Mouse (Mus musculus): ENCODE measurements around the gene Map3k19. TPM values are rescaled to one million over a fixed set of nuclear protein-coding genes. Genes with fewer than 3 reads are reported as not detected.

Map3k19 gene
- polyA plus RNA-seq, 1 experiment from 2014 or later = 0.68 TPM

GRCm38 (mm10) chr1:127773198-127773802, 81.5 kb downstream of the Map3k19 start:
- 1% methylated on average over 14 of the region's 14 CpGs for WGBS
- peak overlapping the region; percentile 66 for H3K4me3 ChIP-seq (replicated peaks)
- ATAC-seq (ENCODE audit: low FRiP score) = peak; percentile 49
- H3K27ac ChIP-seq (replicated peaks) = peak overlapping the region; percentile 88
- no peaks in the 10 kb centered on the region for H3K27me3 ChIP-seq (replicated peaks)
- H3K9me3 ChIP-seq (replicated peaks) = no peaks in the 10 kb centered on the region
- peak overlapping the region; percentile 72 for H3K4me2 ChIP-seq
- no peaks in the 10 kb centered on the region for H3K36me3 ChIP-seq
- peaks cover 31% of the 10 kb centered on the region for H3K4me1 ChIP-seq
- H3K9ac ChIP-seq (replicated peaks) = peak overlapping the region; percentile 65

- 90% methylated on average over 2 of the region's 2 CpGs for whole genome bisulfite sequencing
- Histone ChIP-seq H3K4me3 (replicated peaks) (no peak overlapping the region), H3K4me1 (no peaks in the 10 kb centered on the region), H3K36me3 (no peaks in the 10 kb centered on the region), H3K9me3 (replicated peaks) (no peaks in the 10 kb centered on the region), H3K4me2 (no peak overlapping the region), H3K9ac (replicated peaks) (no peak overlapping the region), H3K27ac (replicated peaks) (no peak overlapping the region), H3K27me3 (replicated peaks) (no peaks in the 10 kb centered on the region)
- ATAC-seq (ENCODE audit: low FRiP score) = no peak
Measured at GRCm38 (mm10) chr1:127766741-127767140, 88.1 kb downstream of the Map3k19 start.

GRCm38 (mm10) chr1:127765468-127765867, 89.4 kb downstream of the Map3k19 start:
- 58% methylated on average over 2 of the region's 2 CpGs for WGBS
- H3K9me3 ChIP-seq (replicated peaks) = no peaks in the 10 kb centered on the region
- no peak for ATAC-seq (ENCODE audit: low FRiP score)

More at GRCm38 (mm10) chr1:127765468-127765867, 89.4 kb downstream of the Map3k19 start:
- Histone ChIP-seq H3K4me1 (no peaks in the 10 kb centered on the region), H3K4me3 (replicated peaks) (no peak overlapping the region), H3K27ac (replicated peaks) (no peak overlapping the region), H3K27me3 (replicated peaks) (no peaks in the 10 kb centered on the region), H3K9ac (replicated peaks) (no peak overlapping the region), H3K36me3 (no peaks in the 10 kb centered on the region), H3K4me2 (no peak overlapping the region)

Other genes starting within 250 kb of the Map3k19 start
- 47.1 and 54.1 TPM in 2 replicates for gene Tmem163, start 175.5 kb downstream of the Map3k19 start, polyA plus RNA-seq (2015; fragmentation: Nextera tagmentation; extraction: Ambion mirVana)
- gene Acmsd, start 125.6 kb downstream of the Map3k19 start, polyA plus RNA-seq (2015; fragmentation: Nextera tagmentation; extraction: Ambion mirVana) = not detected in 2 replicates
- 91.1 and 99.3 TPM in 2 replicates for gene Ccnt2, start 80.9 kb downstream of the Map3k19 start, polyA plus RNA-seq (2015; fragmentation: Nextera tagmentation; extraction: Ambion mirVana)
- gene Rab3gap1, start 13.7 kb upstream of the Map3k19 start, polyA plus RNA-seq (2015; fragmentation: Nextera tagmentation; extraction: Ambion mirVana) = 21.5 and 22.5 TPM in 2 replicates
- gene Zranb3, start 248.0 kb upstream of the Map3k19 start, polyA plus RNA-seq (2015; fragmentation: Nextera tagmentation; extraction: Ambion mirVana) = 4.1 and 4.8 TPM in 2 replicates
- 78.7 and 83.3 TPM in 2 replicates for gene R3hdm1, start 248.3 kb upstream of the Map3k19 start, polyA plus RNA-seq (2015; fragmentation: Nextera tagmentation; extraction: Ambion mirVana)